Mouse (Mus musculus): ENCODE measurements around the gene Fbxl17.

Gene Fbxl17

GRCm38 (mm10) chr17:63092774-63093173, 407.0 kb downstream of the Fbxl17 start:
- no peak for DNase-seq

- no peak for DNase-seq
Measured at GRCm38 (mm10) chr17:63090112-63090511, 409.7 kb downstream of the Fbxl17 start.

- DNase-seq, result no peak
Measured at GRCm38 (mm10) chr17:63087265-63087664, 412.6 kb downstream of the Fbxl17 start.

- DNase-seq, result no peak
Measured at GRCm38 (mm10) chr17:63086526-63086925, 413.3 kb downstream of the Fbxl17 start.

GRCm38 (mm10) chr17:63085227-63085626, 414.6 kb downstream of the Fbxl17 start:
- DNase-seq, result no peak

GRCm38 (mm10) chr17:63079087-63079486, 420.7 kb downstream of the Fbxl17 start:
- DNase-seq, result no peak

GRCm38 (mm10) chr17:63077509-63077908, 422.3 kb downstream of the Fbxl17 start:
- peak; percentile 45 to 69 for DNase-seq

- no peak for DNase-seq
Measured at GRCm38 (mm10) chr17:63076661-63077060, 423.2 kb downstream of the Fbxl17 start.

GRCm38 (mm10) chr17:63076037-63076426, 423.8 kb downstream of the Fbxl17 start:
- no peak for DNase-seq

GRCm38 (mm10) chr17:63075091-63076036, 424.5 kb downstream of the Fbxl17 start:
- DNase-seq, result no peak

GRCm38 (mm10) chr17:63073342-63073741, 426.5 kb downstream of the Fbxl17 start:
- DNase-seq, result no peak

GRCm38 (mm10) chr17:63071134-63071923, 428.5 kb downstream of the Fbxl17 start:
- DNase-seq, result no peak

- DNase-seq, result no peak
Measured at GRCm38 (mm10) chr17:63070161-63070761, 429.6 kb downstream of the Fbxl17 start.

GRCm38 (mm10) chr17:63062785-63063184, 437.0 kb downstream of the Fbxl17 start:
- no peak for DNase-seq

- no peak for DNase-seq
Measured at GRCm38 (mm10) chr17:63061786-63062185, 438.0 kb downstream of the Fbxl17 start.

- no peak for DNase-seq
Measured at GRCm38 (mm10) chr17:63060814-63061213, 439.0 kb downstream of the Fbxl17 start.

- DNase-seq, result peak; percentile 22 to 23
Measured at GRCm38 (mm10) chr17:63057740-63058388, 442.0 kb downstream of the Fbxl17 start.

- no peak for DNase-seq
Measured at GRCm38 (mm10) chr17:63056976-63057375, 442.8 kb downstream of the Fbxl17 start.

- DNase-seq, result no peak
Measured at GRCm38 (mm10) chr17:63053311-63053710, 446.5 kb downstream of the Fbxl17 start.

- no peak for DNase-seq
Measured at GRCm38 (mm10) chr17:63046401-63046800, 453.4 kb downstream of the Fbxl17 start.

GRCm38 (mm10) chr17:63045297-63045696, 454.5 kb downstream of the Fbxl17 start:
- no peak for DNase-seq

GRCm38 (mm10) chr17:63043046-63043675, 456.7 kb downstream of the Fbxl17 start:
- DNase-seq, result peak in 1 of 2 experiments; percentile 8

All from cerebellum, postnatal 10 days (tissue).